Mouse (Mus musculus) heart, adult 2 months (tissue): Measurements from ENCODE around the gene Cuedc2. TPM values are rescaled to one million over a fixed set of nuclear protein-coding genes. Genes with fewer than 3 reads are reported as not detected.

Experiments
- DNase-seq, 2 experiments: peaks; one replicate each; pipeline ENCODE4 v3.0.0; 2021
- H3K27ac ChIP-seq: fragments of 200-600 bp; 2 replicates; pipeline ENCODE4 v1.8.1; 2022
- H3K27me3 ChIP-seq: fragments of 200-500 bp; 2 replicates; pipeline ENCODE4 v1.6.1; 2012; ENCODE audit warnings: mild to moderate bottlenecking, low read length, inconsistent platforms, mixed read lengths; ENCODE audit not compliant: control insufficient read depth, insufficient read depth
- H3K36me3 ChIP-seq: fragments of 200-500 bp; 2 replicates; pipeline ENCODE4 v1.6.1; 2012; ENCODE audit warnings: low read length, inconsistent platforms; ENCODE audit not compliant: control insufficient read depth, insufficient read depth
- H3K4me1 ChIP-seq: fragments of 200-500 bp; 2 replicates; pipeline ENCODE4 v1.6.1; 2011; ENCODE audit warnings: low read length; ENCODE audit not compliant: control insufficient read depth, insufficient read depth
- H3K4me3 ChIP-seq: fragments of 200-600 bp; 2 replicates; pipeline ENCODE4 v1.8.1; 2022
- H3K79me2 ChIP-seq: fragments of 200-500 bp; replicated peaks from 2 replicates; pipeline ENCODE4 v1.6.1; 2012; ENCODE audit warnings: mild to moderate bottlenecking, inconsistent platforms, low read length, moderate library complexity, mixed read lengths; ENCODE audit not compliant: control insufficient read depth, insufficient read depth
- H3K9ac ChIP-seq: fragments of 200-500 bp; 2 replicates; pipeline ENCODE4 v1.6.1; 2012; ENCODE audit warnings: low read depth, mild to moderate bottlenecking, control low read depth, inconsistent platforms, low read length, mixed read lengths
- CTCF ChIP-seq: fragments of 200-600 bp; IDR thresholded peaks from 2 replicates; pipeline ENCODE4 v1.8.1; 2022; ENCODE audit warnings: antibody characterized with exemption, mild to moderate bottlenecking, moderate library complexity
- EP300 ChIP-seq: fragments of 200-500 bp; IDR thresholded peaks from 2 replicates; pipeline ENCODE4 v1.6.1; 2011; ENCODE audit warnings: low read depth, low read length, control low read depth; ENCODE audit not compliant: insufficient read depth
- POLR2A ChIP-seq: fragments of 200-500 bp; IDR thresholded peaks from 2 replicates; pipeline ENCODE4 v1.6.1; 2011; ENCODE audit warnings: mild to moderate bottlenecking, low read depth, low read length, control low read depth; ENCODE audit not compliant: insufficient read depth
- WGBS: fragments of 180-500 bp; shearing (Covaris S2); methylation state at CpG from one replicate; pipeline ENCODE4 v1.1.7; 2018; 5-methylcytosine and 5-hydroxymethylcytosine counted together
- intact Hi-C: fragments of 180-260 bp; cut with DNase I; formaldehyde crosslinking; loops from one replicate; pipeline ENCODE4 v1.15.1; 2025
- polyA plus RNA-seq: library from polyadenylated mRNA; depleted of rRNA; stranded (reverse); fragments of >200 nt; gene quantifications from 2 replicates; pipeline ENCODE4 v1.2.3, GENCODE M21; 2012
- total RNA-seq, 2 experiments: library from RNA; stranded (reverse); gene quantifications; 2 replicates each; pipeline ENCODE4 v1.2.3; 2021

Cuedc2 gene
- total and polyA plus RNA-seq, 3 experiments, result 58.7 to 91.3 (median 79.8) TPM

DNA sequence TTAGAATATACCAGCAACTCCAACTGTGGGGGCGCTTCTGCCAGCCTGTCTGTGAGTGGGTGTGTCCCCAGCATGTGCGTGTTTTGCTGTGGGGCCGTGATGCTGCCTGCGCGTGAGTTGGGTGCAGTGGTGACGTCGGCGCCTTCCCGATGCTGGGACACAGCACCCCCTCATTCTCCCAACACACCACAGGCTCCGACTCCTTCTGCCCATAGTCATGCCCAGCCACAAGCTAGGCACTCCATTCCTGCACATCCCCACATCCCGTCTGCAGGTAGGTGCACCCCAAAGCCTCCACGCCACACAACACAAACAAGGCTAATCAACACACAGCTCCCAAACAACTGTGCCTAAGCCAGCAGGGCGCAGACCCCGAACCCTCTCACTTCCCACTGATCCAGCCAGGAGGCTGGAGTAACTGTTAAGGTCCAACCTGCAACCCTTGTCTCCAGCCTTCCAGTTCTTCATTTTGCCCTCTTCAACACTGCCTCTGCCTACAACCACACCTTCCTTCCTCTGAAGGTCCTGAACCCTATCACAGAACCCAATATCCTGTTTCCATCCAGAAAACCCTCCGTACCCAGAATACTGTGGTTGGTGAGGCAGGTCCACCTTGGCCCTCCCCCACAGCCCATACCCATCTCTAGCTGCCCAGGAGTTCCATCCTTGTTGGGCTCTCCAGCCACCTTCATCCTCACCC, 21.5 kb downstream of the Cuedc2 start:
- DNase-seq, result peak in 1 of 2 experiments; percentile 2
- 36% methylated on average over 15 of the region's 15 CpGs for WGBS
- no peak overlapping the region for H3K4me3 ChIP-seq
- TF ChIP-seq EP300 (no peak), POLR2A (no peak), CTCF (no peak)
- no peaks in the 10 kb centered on the region for H3K36me3 ChIP-seq
- peaks cover 2% of the 10 kb centered on the region; the same call in 1 of the 2 replicates for H3K4me1 ChIP-seq
- peaks cover 27% of the 10 kb centered on the region for H3K27me3 ChIP-seq
- H3K79me2 ChIP-seq, result no peaks in the 10 kb centered on the region
- 0 out of 2 replicates have a peak overlapping the region, but pooled peaks have one; percentile 10 for H3K9ac ChIP-seq
- no peak overlapping the region for H3K27ac ChIP-seq
- intact Hi-C loops, result no loop called here

- H3K27ac ChIP-seq, result no peak overlapping the region
- H3K9ac ChIP-seq, result no peak overlapping the region
- H3K27me3 ChIP-seq, result peaks cover 26% of the 10 kb centered on the region
- H3K4me1 ChIP-seq, result peaks cover 2% of the 10 kb centered on the region; the same call in 1 of the 2 replicates
- H3K79me2 ChIP-seq, result no peaks in the 10 kb centered on the region
- H3K4me3 ChIP-seq, result no peak overlapping the region
- H3K36me3 ChIP-seq, result no peaks in the 10 kb centered on the region
- no peak for DNase-seq
- TF ChIP-seq CTCF, result no peak
- TF ChIP-seq POLR2A, result no peak
- TF ChIP-seq EP300, result no peak
- intact Hi-C loops, result no loop called here
- WGBS, result 57% methylated on average over 12 of the region's 12 CpGs
Measured at GRCm38 (mm10) chr19:46315752-46316610, 22.5 kb downstream of the Cuedc2 start.

GRCm38 (mm10) chr19:46314872-46315742, 23.4 kb downstream of the Cuedc2 start:
- Histone ChIP-seq H3K27me3 (peaks cover 26% of the 10 kb centered on the region), H3K4me1 (peaks cover 2% of the 10 kb centered on the region; the same call in 1 of the 2 replicates), H3K36me3 (no peaks in the 10 kb centered on the region), H3K9ac (no peak overlapping the region), H3K79me2 (no peaks in the 10 kb centered on the region), H3K27ac (no peak overlapping the region), H3K4me3 (no peak overlapping the region)
- no peak for DNase-seq
- WGBS, result 29% methylated on average over 14 of the region's 14 CpGs
- TF ChIP-seq CTCF (no peak), POLR2A (no peak), EP300 (no peak)
- intact Hi-C loops, result no loop called here

GRCm38 (mm10) chr19:46314151-46314601, 24.3 kb downstream of the Cuedc2 start:
- TF ChIP-seq POLR2A (no peak), CTCF (no peak), EP300 (no peak)
- Histone ChIP-seq H3K79me2 (no peaks in the 10 kb centered on the region), H3K27ac (no peak overlapping the region), H3K4me1 (peaks cover 2% of the 10 kb centered on the region; the same call in 1 of the 2 replicates), H3K27me3 (peaks cover 23% of the 10 kb centered on the region), H3K36me3 (no peaks in the 10 kb centered on the region), H3K4me3 (no peak overlapping the region), H3K9ac (no peak overlapping the region)
- DNase-seq, result peak in 1 of 2 experiments; percentile 5
- intact Hi-C loops, result no loop called here
- WGBS, result 20% methylated on average over 18 of the region's 18 CpGs

GRCm38 (mm10) chr19:46313591-46313990, 24.9 kb downstream of the Cuedc2 start:
- intact Hi-C loops, result no loop called here
- Histone ChIP-seq H3K4me3 (no peak overlapping the region), H3K79me2 (no peaks in the 10 kb centered on the region), H3K36me3 (no peaks in the 10 kb centered on the region), H3K27me3 (peaks cover 22% of the 10 kb centered on the region), H3K4me1 (peaks cover 2% of the 10 kb centered on the region; the same call in 1 of the 2 replicates), H3K9ac (no peak overlapping the region), H3K27ac (no peak overlapping the region)
- DNase-seq, result no peak
- TF ChIP-seq EP300 (no peak), POLR2A (no peak), CTCF (no peak)
- WGBS, result 83% methylated on average over 6 of the region's 6 CpGs
